Mouse (Mus musculus): ENCODE results near the gene Plppr2.

Gene Plppr2

GRCm38 (mm10) chr9:21932445-21933137 lies 4.2 kb upstream of the Plppr2 start:
- DNase-seq: no peak

- DNase-seq: no peak
These were observed 2.8 kb upstream of the Plppr2 start for GRCm38 (mm10) chr9:21934021-21934420.

GRCm38 (mm10) chr9:21935466-21936131 lies 1.2 kb upstream of the Plppr2 start:
- DNase-seq: no peak

DNA sequence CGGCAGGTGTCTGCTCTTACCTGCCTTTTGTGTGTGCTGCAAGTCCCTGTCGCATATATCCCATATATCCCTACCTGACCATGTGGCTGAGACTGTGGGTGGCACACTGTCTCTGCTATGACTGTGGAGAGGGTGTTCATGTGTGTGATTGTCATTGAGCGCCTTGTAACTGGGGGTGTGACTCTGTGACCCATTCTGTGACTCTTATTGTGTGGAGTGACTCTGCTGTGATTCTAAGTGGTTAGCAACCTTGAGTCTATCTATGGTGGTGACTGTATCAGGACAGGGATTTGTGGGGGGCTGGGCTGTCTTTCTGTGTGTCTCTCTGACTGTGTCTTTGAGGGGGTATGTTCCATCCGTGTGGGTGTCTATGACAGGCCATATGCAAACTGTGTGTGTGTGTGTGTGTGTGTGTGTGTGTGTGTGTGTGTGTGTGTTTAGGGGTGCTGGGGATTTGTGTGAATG lies 910 bp downstream of the Plppr2 start:
- no peak for DNase-seq

DNA sequence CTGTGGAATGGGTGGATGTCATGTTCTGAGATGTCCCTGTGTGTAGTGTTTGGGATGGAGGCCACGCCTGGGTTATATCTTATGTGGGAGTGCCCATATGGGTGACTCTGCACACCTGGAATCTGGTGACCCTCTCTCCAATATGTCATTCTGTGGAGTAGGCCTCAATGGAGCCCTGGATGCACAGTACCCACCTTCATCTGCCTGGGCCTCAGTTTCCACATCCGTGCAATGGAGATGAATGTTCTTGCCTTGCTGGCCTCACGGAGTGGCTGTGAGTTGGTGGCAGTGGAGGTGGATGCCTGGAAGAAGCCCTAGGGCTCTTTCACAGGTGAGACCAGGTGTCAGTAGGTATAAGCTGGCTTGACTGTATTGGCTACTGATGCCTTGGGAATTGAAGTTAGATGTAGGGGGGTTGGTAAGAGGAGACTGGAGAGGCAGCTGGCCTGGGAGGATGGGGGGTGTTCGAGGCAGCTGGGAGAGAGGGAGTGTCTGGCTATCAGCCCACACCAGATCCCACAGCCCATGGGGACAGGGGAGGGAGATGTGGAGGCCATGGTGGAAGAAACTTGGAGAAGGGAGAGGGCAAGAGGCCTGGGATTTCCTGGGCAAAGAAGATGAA lies 1.5 kb downstream of the Plppr2 start:
- DNase-seq: no peak

DNA sequence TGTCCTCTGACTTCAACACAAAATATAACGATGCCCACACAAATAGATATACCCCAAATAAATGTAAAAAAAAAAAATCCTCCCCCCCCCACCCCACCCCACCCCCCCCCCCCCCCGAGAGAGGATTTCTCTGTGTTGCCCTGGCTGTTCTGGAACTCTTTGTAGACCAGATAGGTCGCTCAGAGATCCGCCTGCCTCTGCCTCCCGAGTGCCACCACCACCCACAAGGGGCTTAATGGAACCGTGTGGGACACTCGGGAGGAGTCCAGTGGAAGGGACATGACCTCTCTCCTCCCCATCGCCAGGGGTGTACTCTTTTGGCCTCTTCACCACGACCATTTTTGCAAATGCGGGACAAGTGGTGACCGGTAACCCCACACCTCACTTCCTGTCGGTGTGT lies 6.2 kb downstream of the Plppr2 start:
- no peak for DNase-seq

GRCm38 (mm10) chr9:21943638-21944037 lies 6.8 kb downstream of the Plppr2 start:
- DNase-seq: no peak

- no peak for DNase-seq
These were observed 7.4 kb downstream of the Plppr2 start for GRCm38 (mm10) chr9:21944267-21944666.

DNA sequence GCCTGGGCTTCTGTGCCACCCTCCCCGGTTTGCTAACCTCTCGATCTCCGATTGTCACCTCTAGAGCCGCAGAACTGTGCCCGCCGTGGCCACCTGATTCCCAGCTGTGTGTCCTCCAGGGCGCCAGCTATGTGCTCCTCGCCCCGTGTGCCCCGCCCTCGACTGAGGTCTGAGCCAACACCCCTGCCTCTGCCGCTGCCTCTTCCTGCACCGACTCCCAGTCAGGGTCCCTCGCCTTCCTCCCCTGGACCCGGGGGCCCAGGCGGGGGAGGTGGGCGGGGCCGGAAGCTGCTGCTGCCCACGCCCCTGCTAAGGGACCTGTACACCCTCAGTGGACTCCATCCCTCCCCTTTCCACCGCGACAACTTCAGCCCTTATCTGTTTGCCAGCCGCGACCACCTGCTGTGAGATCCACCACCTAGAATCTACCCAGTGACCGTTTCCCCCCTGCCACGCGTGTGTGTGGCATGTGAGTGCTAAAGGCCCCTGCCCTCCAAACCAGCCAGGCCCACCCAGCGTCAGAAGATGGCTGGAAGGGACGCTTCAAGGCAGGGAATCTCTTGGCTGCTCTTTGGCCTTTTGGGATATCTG lies 10.8 kb downstream of the Plppr2 start:
- no peak for DNase-seq

GRCm38 (mm10) chr9:21948146-21948545 lies 11.3 kb downstream of the Plppr2 start:
- DNase-seq: no peak

- DNase-seq: no peak
These were observed 12.0 kb downstream of the Plppr2 start for GRCm38 (mm10) chr9:21948790-21949189.

DNA sequence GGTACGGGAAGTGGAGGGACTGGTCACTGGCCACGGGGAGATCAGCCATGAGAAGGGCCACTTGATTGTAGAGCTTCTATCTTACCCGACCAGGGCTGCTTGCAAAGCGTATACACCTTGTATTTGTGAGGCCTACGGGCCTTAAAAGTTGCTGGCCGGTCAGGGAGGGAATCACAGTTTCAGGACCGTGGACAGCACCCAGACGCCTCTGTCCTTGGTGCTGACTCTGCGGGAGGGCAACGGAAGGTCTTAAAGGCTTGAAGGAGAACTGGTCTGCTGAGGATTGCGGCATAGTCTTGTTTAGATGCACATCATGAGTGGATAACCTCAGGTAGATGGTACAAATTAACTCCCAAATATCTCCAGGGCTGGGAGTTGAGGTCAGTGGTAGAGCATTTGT lies 13.5 kb downstream of the Plppr2 start:
- peak; percentile 61 for DNase-seq

GRCm38 (mm10) chr9:21951977-21952376 lies 15.1 kb downstream of the Plppr2 start:
- DNase-seq: peak; percentile 24

GRCm38 (mm10) chr9:21953600-21953999 lies 16.8 kb downstream of the Plppr2 start:
- no peak for DNase-seq

GRCm38 (mm10) chr9:21954635-21955034 lies 17.8 kb downstream of the Plppr2 start:
- DNase-seq: no peak

DNA sequence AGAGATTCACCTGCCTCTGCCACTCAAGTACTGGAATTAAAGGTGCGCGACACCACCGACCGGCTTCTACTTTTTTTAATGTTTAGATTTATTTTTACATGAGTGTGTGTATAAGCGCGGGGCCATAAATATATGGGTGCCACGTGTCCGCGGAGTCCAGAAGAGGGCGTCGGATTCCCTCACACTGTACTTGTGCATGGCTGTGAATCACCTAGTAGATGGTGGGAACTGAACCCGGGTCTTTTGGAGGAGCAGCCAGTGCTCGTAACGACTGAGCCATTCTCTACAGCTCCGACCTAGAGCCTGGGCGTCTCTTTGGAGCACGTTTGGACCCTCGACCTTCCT lies 18.4 kb downstream of the Plppr2 start:
- DNase-seq: no peak

- DNase-seq: peak; percentile 99
These were observed 18.9 kb downstream of the Plppr2 start, which contains the start of gene Swsap1 for GRCm38 (mm10) chr9:21955570-21956281. Swsap1 (plus strand) TSS chr9:21955755.

- no peak for DNase-seq
These were observed 21.5 kb downstream of the Plppr2 start for GRCm38 (mm10) chr9:21958372-21958771.

- DNase-seq: no peak
These were observed 22.4 kb downstream of the Plppr2 start for GRCm38 (mm10) chr9:21959244-21959643.

- DNase-seq: no peak
These were observed 23.3 kb downstream of the Plppr2 start for GRCm38 (mm10) chr9:21960135-21960534.

- peak; percentile 54 for DNase-seq
These were observed 23.9 kb downstream of the Plppr2 start for GRCm38 (mm10) chr9:21960558-21961208.

- peak; percentile 13 for DNase-seq
These were observed 24.6 kb downstream of the Plppr2 start for GRCm38 (mm10) chr9:21961366-21961980.
